Mouse (Mus musculus) adrenal gland, postnatal 25 days (tissue): ENCODE results near the gene Gna12. TPM values are rescaled to one million over a fixed set of nuclear protein-coding genes. Genes with fewer than 3 reads are reported as not detected.

Experiments used
- DNase-seq: peaks from one replicate; pipeline ENCODE4 v3.0.0; 2021; ENCODE audit warnings: mixed read lengths
- total RNA-seq: library from RNA; stranded (reverse); gene quantifications from 2 replicates; pipeline ENCODE4 v1.2.3, GENCODE M21; 2021

Gna12 gene
- total RNA-seq, 1 experiment from 2014 or later, result 166 TPM

DNA sequence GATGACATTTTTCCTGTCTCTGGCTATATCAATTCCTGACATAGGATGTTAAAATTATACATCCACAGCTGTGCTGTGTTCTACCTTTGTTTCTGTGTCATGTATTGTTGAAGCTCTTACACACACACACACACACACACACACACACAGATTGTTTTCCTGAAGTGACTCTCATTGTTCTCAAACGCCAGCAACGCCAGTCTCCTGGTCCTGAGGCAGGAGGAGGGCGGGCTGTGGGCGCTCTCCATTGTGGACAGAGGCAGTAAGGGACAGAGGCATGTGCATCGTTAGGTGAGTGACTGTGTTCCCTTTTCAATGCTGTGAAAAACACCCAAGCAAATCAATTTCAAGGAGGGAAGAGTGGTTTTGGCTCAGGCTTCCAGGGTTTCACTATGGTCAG lies 77.0 kb downstream of the Gna12 start:
- no peak for DNase-seq

GRCm38 (mm10) chr5:140752639-140753038 lies 77.6 kb downstream of the Gna12 start:
- no peak for DNase-seq

GRCm38 (mm10) chr5:140752041-140752440 lies 78.2 kb downstream of the Gna12 start:
- DNase-seq, result no peak

DNA sequence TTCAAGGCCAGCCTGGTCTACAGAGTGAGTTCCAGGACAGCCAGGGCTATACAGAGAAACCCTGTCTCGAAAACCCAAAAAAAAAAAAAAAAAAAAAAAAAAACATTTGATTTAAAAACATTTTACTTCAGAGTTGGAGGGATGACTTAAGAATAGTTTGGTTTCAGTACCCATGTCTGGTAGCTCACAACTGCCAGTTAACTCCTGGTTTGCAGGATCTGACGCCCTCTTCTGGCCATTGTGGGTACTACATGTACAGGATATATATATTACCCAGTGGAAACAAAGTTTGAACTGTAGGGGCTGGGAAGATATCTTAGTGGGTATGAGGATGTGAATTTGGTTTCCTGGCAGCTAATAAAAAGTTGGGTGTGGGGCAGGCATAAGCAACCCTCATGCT lies 79.3 kb downstream of the Gna12 start:
- no peak for DNase-seq

- peak; percentile 73 for DNase-seq
These were observed 81.0 kb downstream of the Gna12 start for GRCm38 (mm10) chr5:140749062-140749875.

DNA sequence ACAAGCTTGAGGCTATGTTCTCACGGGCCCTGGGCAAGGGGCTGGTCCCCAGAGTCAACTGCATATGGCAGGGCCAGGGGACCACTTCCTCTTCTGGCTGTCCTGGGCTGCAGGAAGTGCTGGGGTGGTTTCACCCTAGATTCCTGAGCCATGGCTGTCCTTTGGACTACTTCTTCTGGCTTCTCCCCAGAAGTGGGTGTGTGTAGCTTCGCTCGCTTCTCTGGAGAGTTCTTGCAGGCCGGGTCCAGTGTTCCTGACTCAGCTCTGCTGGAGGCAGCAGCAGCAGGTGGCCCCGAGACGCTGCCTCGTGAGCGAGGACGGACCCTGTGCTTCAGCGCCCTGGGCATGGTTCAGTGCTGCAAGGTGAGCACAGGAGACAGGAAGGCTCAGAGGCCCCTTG lies 81.8 kb downstream of the Gna12 start:
- no peak for DNase-seq

DNA sequence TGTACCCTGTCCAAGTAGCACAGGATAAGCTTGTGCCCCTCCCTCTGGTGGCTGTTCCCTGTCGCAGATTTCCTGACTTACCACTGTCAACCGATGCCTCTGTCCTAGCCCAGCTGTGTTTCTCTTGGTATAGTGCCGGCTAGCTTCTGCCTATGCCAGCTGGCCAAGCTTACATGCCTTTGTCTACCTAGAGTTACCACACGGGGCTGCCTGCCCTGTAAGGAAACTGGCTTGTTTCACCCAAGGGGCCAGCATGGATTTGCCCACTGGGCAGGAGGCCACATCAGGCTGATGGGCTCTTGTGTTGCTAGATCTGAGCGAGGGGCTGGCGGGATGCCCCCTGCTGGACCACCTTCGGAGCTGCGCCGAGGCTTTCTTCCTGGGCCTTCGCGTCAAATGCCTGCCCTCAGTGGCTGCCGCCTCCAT lies 86.5 kb downstream of the Gna12 start:
- DNase-seq, result no peak

DNA sequence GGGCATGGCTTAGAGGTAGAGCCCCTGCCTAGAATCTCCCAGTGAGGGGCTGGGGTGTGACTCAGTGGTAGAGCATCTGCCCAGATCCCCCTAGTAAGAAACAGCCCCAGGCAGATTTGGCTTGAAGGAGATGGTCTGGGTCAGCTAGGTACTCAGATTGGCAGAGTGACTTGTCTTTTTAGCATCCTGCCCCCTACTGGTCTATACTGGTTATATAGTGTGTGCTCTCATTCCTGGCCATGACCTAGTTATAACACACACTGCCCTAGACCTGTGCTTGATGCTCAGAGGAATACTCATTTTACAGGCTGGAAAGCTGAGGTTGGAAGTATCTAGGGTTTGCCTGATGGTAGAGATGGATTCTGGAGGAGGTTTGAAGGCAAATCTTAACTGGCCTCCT lies 88.4 kb downstream of the Gna12 start:
- no peak for DNase-seq

DNA sequence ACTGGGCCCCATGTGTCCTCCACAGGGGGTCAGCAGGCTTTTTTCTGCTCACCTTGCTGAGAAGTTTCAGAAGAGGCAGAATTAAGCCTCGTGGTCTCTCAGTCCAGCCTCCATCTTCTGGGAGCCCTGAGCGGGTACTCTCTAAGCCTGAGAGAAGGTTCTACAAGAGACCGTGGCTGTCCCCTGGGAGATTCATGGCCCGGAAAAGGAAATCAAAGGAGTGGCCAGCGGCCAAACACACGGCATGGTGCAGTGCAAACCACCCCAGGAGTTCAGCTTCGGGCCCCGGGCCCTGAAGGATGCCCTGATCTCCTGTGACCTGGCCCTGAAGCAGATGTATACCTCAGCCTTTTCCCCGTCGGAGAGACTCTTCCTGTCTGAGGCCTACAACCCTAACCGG lies 89.2 kb downstream of the Gna12 start:
- peak; percentile 35 for DNase-seq

DNA sequence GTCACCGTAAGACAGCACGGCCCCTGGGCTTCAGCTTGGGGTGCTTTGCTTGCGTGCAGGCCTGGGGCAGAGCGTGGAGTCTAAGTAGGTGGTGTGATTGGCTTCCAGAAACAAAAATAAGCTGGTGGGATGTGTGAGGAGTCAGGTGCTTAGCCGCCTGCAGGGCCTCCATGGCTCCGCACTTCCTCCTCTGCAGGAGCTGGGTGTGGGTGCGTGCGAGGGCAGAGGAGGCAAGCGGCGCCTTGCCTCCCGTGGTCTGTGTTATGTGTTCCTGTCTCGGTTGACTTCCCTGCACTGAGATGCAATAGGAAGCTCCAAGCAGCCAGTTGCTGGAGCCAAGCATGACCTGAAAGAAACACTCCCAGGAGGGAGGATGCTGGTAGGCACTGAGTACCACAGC lies 90.4 kb downstream of the Gna12 start:
- no peak for DNase-seq

DNA sequence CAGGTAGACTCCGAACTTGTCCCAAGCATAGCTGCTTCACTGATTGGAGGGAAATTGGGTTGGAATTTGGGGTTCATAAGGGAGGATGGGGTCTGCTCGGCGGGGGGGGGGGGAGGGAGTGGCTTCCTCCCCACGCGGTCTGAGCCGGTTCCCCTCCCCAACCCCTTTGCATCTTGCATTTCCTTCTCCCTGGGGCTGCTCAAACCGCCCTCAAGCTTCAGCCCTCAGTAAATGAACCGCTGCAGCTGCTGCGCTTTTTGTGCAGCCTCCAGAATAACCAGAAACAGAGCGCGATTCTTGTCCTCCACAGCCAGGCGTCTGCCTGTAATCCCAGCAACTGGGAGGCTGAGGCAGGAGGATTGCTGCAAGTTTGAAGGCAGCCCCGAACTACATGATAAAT lies 94.1 kb downstream of the Gna12 start:
- no peak for DNase-seq

GRCm38 (mm10) chr5:140735297-140735696 lies 94.9 kb downstream of the Gna12 start:
- peak; percentile 37 for DNase-seq

DNA sequence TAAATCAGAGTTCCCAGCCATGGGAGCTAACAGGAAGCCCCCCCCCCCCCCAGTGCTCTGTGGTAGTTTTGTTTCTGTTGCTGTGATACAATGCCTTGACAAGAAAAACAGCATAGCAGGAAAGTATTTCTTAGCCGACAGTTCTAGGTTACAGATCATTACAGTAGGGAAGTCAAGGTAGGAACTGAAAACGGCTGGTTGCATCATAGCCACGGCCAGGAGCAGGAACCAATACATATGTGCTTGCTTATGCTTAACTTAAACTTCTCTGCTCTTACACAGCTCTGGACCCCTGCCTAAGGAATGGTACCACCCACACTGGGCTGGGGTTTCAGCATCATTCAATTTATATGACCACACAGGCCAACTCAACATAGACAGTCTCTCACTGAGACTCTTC lies 96.9 kb downstream of the Gna12 start:
- no peak for DNase-seq

- no peak for DNase-seq
These were observed 98.0 kb downstream of the Gna12 start for GRCm38 (mm10) chr5:140732195-140732594.

DNA sequence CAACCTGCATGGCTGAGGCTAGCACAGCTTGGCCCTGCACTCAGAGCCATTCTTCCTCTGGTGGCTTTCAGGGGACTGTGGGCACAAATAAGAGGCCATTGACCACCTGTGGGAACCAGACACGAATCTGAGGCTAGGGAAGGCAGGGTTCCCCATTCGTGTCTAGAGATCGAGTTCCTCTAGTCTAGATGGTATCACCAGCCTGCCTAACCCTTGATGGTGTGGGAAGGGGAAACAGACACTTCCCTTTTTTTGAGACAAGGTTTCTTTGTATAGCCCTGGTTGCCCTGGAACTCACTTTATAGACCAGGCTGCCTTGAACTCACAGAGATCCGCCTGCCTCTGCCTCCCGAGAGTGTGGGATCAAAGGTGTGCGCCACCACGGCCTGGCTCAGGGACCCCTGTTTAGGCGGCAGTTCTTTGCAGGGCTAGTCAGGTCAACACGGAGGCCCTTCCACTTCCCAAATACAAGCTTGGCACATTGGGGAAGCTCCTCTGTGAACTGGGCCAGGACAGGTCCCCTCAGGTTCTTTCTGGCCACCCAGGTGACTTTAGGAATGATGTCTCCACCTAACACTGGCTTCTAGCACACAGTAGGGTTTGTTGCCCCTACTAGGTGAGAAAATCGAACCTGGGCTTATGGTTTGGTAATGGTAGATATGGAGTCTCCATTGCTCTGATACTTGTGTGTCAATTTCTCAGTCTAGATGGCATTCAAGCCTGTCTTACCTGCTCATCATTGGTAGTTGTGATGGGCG lies 99.0 kb downstream of the Gna12 start:
- no peak for DNase-seq

GRCm38 (mm10) chr5:140726946-140727740 lies 103.1 kb downstream of the Gna12 start:
- DNase-seq, result peak; percentile 60

- no peak for DNase-seq
These were observed 104.0 kb downstream of the Gna12 start for GRCm38 (mm10) chr5:140726062-140726839.

DNA sequence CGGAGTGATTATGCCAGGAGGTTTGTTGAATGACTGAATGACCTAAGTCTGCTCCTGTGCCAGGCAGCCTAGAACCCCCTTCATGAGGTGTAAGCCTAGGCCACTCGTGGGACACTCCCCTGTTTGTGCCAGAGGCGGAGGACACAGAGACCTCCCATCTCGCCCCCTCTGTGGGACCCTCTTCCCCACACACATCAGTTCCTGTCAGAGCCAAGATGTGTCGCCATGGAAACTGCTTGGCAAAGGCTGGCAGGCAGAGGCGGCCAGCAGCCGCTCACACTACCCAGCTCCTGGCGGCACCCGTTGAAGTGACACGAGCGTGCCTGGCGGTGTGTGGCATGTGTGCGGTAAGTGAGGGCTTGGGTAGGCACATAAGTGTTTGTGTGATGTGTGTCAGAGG lies 106.4 kb downstream of the Gna12 start, which contains the start of gene Amz1:
Amz1 (plus strand) TSS at position 306 of the 400 bp plus-strand sequence.
- no peak for DNase-seq

DNA sequence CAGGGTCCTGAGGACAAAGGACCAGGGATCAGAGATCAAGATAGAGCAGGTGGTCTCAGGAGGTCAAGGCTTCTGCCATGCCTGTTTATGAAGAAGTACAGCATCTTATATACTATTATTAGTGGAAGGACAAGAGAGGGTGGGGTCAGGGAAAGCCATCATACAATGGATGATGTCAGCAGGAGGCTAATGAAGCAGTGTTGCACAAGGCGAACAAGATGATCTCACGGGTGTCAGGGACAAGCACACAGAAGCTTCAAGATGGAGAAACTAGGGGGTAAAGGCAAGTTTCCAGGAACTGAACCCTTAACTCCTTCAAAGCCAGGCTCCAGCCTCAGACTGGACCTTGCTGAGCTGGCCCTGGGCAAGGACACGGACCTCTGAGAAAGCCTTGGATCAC lies 108.1 kb downstream of the Gna12 start:
- DNase-seq, result no peak

DNA sequence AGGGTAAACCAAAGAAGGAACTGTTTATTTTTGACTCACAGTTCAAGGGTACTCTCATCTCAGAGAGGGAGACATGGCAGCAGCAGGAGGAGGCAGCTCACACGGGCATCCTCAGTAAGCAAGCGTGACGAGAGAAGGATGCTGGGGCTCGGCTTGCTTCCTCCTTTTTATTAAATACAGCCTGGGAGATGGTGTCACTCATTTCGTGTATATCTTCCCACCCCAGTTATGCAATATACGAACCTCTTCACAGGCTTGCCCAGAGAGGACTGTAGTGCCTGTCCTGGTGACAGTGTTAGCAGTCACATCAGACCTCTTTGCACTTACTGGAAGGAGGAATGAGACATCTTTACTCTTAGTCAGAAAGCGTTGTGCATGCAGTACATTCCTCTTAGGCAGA lies 109.5 kb downstream of the Gna12 start:
- DNase-seq, result no peak

DNA sequence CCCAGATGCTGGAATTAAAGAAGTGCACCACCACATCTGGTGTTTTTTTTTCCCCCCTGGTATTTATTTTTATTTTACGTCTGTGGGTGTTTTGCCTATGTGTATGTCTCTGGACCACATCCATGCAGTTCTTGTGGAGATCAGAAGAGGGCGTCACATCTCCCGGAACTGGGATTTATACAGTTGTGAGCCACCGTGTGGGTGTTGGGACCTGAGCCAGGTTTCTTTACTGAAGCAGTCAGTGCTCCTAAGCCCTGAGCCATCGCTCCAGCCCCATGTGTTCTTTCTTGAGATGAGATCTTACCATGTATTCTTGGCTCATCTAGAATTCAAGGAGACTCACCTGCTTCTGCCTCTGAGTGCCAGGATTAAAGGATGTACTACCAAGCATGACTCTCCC lies 119.2 kb downstream of the Gna12 start:
- no peak for DNase-seq

- DNase-seq, result no peak
These were observed 119.9 kb downstream of the Gna12 start for GRCm38 (mm10) chr5:140710315-140710714.
